8 mouse cellular contexts compared by ENCODE assay signal in the genomic region with DNA sequence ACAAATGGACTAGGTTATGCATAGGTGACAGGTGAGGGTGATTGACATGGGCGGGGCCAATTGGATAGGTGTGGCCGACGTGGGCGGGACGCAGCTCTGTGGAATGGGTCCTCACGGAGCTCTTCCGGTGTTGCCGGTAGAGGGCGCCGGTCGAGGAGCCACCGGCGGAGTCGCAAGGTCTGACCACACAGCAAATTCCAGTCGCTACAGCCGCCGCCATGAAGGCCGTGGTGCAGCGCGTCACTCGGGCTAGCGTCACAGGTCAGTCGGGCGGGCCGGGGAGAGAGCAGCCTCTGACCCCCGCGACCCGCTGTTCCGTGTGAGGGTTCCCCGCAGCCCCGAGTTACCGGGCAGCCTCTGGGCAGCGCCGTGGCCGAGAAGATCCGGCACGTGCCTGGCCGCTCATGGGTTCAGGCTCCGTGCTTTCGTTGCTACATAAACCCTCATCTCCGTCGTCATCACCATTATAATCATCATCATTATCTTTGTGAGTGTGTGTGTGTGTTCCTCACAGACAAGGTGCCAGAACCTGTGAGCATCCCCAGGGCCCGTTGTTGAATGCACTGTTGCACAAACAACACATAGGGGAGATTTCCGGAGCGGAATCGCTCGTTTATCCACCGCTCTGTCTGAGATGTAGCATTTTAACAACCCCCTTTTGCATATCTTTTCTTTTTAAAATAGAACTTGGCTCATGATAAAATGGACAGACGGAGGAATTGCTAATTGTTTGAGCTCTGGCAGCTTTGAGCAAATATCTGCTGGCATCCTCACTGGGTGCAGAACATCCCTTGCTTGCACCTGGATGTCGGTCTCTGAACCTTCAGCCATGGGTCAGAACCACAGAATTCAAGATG. TPM values are rescaled to one million over a fixed set of nuclear protein-coding genes. Genes with fewer than 3 reads are reported as not detected.
A peak's percentile ranks its signal among the peaks of the same experiment; 100 is the strongest.
DNase-seq lines count a peak whose midpoint lies in the region; ATAC-seq and TF ChIP-seq lines count a peak whose summit lies in the region.

Dtd1 (plus strand) TSS at position 67 of the 857 bp plus-strand sequence.

- H3K4me3 ChIP-seq in heart, embryonic 14.5 days (ENCODE audit: control insufficient read depth in 1 of 2, insufficient read depth in 1 of 2, low read depth in 1 of 2, low read length in 2 of 2), result peak within 1 kb of the TSS; percentile 68 to 84
- peak within 1 kb of the TSS; percentile 69 to 81 for H3K4me3 ChIP-seq in liver, embryonic 14.5 days (ENCODE audit: insufficient read depth in 1 of 2, low read depth in 2 of 2, low read length in 2 of 2)
- peak within 1 kb of the TSS; percentile 43 for H3K4me3 ChIP-seq in neural tube, embryonic 11.5 days (ENCODE audit: low read depth, low read length)
- peak within 1 kb of the TSS; percentile 66 for H3K4me3 ChIP-seq in stomach, postnatal 0 days (ENCODE audit: low read depth, low read length)

- peak; percentile 79 for DNase-seq in c-Kit-negative CD71-positive TER-119-positive erythroid progenitor cells, embryonic 14.5 days (ENCODE audit: low read depth, low spot score)
- DNase-seq in fibroblast of lung, adult 2 months (ENCODE audit: low read depth), result peak; percentile 46
- peak; percentile 94 to 95 for DNase-seq in kidney, postnatal 25 days
- DNase-seq in liver, embryonic 14.5 days (ENCODE audit: low read depth in 3 of 3, low spot score in 3 of 3), result peak; percentile 76 to 81 (median 79)
- peak; percentile 90 for DNase-seq in neural tube, embryonic 11.5 days (ENCODE audit: low spot score)
- DNase-seq in stomach, postnatal 0 days (ENCODE audit: low spot score), result peak; percentile 93

- TF ChIP-seq CTCF in liver, embryonic 14.5 days (IDR thresholded peaks at IDR 0.05; ENCODE audit: low read depth), result peak; percentile 96
- TF ChIP-seq CTCF in stomach, postnatal 0 days (IDR thresholded peaks at IDR 0.05; ENCODE audit: low read depth), result peak; percentile 88

- H3K36me3 ChIP-seq in heart, embryonic 14.5 days (ENCODE audit: control insufficient read depth, insufficient read depth, low read length), result peaks cover 7% of the 10 kb centered on the region; the same call in 1 of the 2 replicates
- H3K36me3 ChIP-seq in liver, embryonic 14.5 days (replicated peaks; ENCODE audit: control insufficient read depth, insufficient read depth, low read depth), result no peaks in the 10 kb centered on the region
- H3K36me3 ChIP-seq in neural tube, embryonic 11.5 days (ENCODE audit: control insufficient read depth, insufficient read depth, low read length), result no peaks in the 10 kb centered on the region
- H3K36me3 ChIP-seq in stomach, postnatal 0 days (ENCODE audit: control insufficient read depth, insufficient read depth, low read length), result no peaks in the 10 kb centered on the region

- H3K27ac ChIP-seq in heart, embryonic 14.5 days (replicated peaks in 1 of 2; ENCODE audit: control insufficient read depth in 1 of 2, insufficient read depth in 1 of 2, low read depth in 2 of 2, low read length in 2 of 2), result 0 out of 4 replicates have a peak within 1 kb of the TSS, but pooled peaks of 1 of the 2 experiments have one; percentile 33
- no peak within 1 kb of the TSS for H3K27ac ChIP-seq in liver, embryonic 14.5 days
- H3K27ac ChIP-seq in neural tube, embryonic 11.5 days (ENCODE audit: low read depth, low read length), result no peak within 1 kb of the TSS
- H3K27ac ChIP-seq in stomach, postnatal 0 days (replicated peaks), result peak within 1 kb of the TSS; percentile 61; the same call in 1 of the 2 replicates

- ATAC-seq in CD4-positive, CD25-positive, alpha-beta regulatory T cell, adult 4 months, result peak; percentile 90
- ATAC-seq in heart, embryonic 14.5 days (ENCODE audit: insufficient number of reproducible peaks, insufficient read depth, low FRiP score, low read depth), result peak; percentile 94
- peak; percentile 97 for ATAC-seq in liver, embryonic 14.5 days (ENCODE audit: insufficient read depth)
- ATAC-seq in neural tube, embryonic 11.5 days (ENCODE audit: insufficient read depth, low FRiP score, low TSS enrichment), result peak; percentile 89
- ATAC-seq in stomach, postnatal 0 days (ENCODE audit: low FRiP score, low TSS enrichment), result peak; percentile 98

- H3K4me1 ChIP-seq in heart, embryonic 14.5 days (ENCODE audit: control insufficient read depth in 2 of 2, insufficient read depth in 2 of 2, low read length in 2 of 2), result 0 out of 4 replicates have a peak, but pooled peaks cover 0 to 3% of the 10 kb centered on the region in 2 experiments
- peaks cover 0 to 5% of the 10 kb centered on the region in 2 experiments; a peak in 3 of 4 replicates for H3K4me1 ChIP-seq in liver, embryonic 14.5 days (replicated peaks; ENCODE audit: control insufficient read depth in 2 of 2, insufficient read depth in 2 of 2, low read length in 1 of 2)
- no peaks in the 10 kb centered on the region for H3K4me1 ChIP-seq in neural tube, embryonic 11.5 days (ENCODE audit: control insufficient read depth, insufficient read depth, low read length)
- no peaks in the 10 kb centered on the region for H3K4me1 ChIP-seq in stomach, postnatal 0 days (replicated peaks; ENCODE audit: control insufficient read depth, insufficient read depth)

- H3K27me3 ChIP-seq in heart, embryonic 14.5 days (ENCODE audit: control insufficient read depth, insufficient read depth, low read length), result no peaks in the 10 kb centered on the region
- no peaks in the 10 kb centered on the region for H3K27me3 ChIP-seq in liver, embryonic 14.5 days (ENCODE audit: control insufficient read depth, insufficient read depth, low read length)
- H3K27me3 ChIP-seq in neural tube, embryonic 11.5 days (ENCODE audit: control insufficient read depth, insufficient read depth, low read length), result no peaks in the 10 kb centered on the region
- no peaks in the 10 kb centered on the region for H3K27me3 ChIP-seq in stomach, postnatal 0 days (ENCODE audit: control insufficient read depth, insufficient read depth, low read length)

- no peaks in the 10 kb centered on the region for H3K9me3 ChIP-seq in heart, embryonic 14.5 days (ENCODE audit: control insufficient read depth, low read length)
- no peaks in the 10 kb centered on the region for H3K9me3 ChIP-seq in liver, embryonic 14.5 days (ENCODE audit: control insufficient read depth, low read length)
- no peaks in the 10 kb centered on the region for H3K9me3 ChIP-seq in neural tube, embryonic 11.5 days (ENCODE audit: control insufficient read depth, low read length)
- H3K9me3 ChIP-seq in stomach, postnatal 0 days (ENCODE audit: control insufficient read depth, low read length), result no peaks in the 10 kb centered on the region

- 2% methylated on average over 50 of the region's 50 CpGs for WGBS in heart, embryonic 14.5 days
- 1% methylated on average over 50 of the region's 50 CpGs for WGBS in liver, embryonic 14.5 days (ENCODE audit: insufficient replicate concordance)
- 2% methylated on average over 46 of the region's 50 CpGs for WGBS in neural tube, embryonic 11.5 days
- 2% methylated on average over 50 of the region's 50 CpGs for WGBS in stomach, postnatal 0 days

- H3K9ac ChIP-seq in heart, embryonic 14.5 days (ENCODE audit: low read length), result peak within 1 kb of the TSS; percentile 89
- H3K9ac ChIP-seq in liver, embryonic 14.5 days (replicated peaks), result peak within 1 kb of the TSS; percentile 71
- peak within 1 kb of the TSS; percentile 60 for H3K9ac ChIP-seq in neural tube, embryonic 11.5 days (ENCODE audit: low read length)
- peak within 1 kb of the TSS; percentile 86 for H3K9ac ChIP-seq in stomach, postnatal 0 days (ENCODE audit: low read length)

- TF ChIP-seq EP300 in liver, embryonic 14.5 days (IDR thresholded peaks at IDR 0.05; ENCODE audit: low read depth), result no peak
- TF ChIP-seq EP300 in stomach, postnatal 0 days (optimal IDR thresholded peaks at IDR 0.05), result no peak

- peak within 1 kb of the TSS; percentile 80 for H3K4me2 ChIP-seq in heart, embryonic 14.5 days (ENCODE audit: low read length)
- H3K4me2 ChIP-seq in liver, embryonic 14.5 days (ENCODE audit: low read depth), result peak within 1 kb of the TSS; percentile 87
- H3K4me2 ChIP-seq in neural tube, embryonic 11.5 days (ENCODE audit: low read depth), result peak within 1 kb of the TSS; percentile 46
- peak within 1 kb of the TSS; percentile 74 for H3K4me2 ChIP-seq in stomach, postnatal 0 days (replicated peaks; ENCODE audit: low read depth)

RNA-seq across cellular contexts. Expression of gene Dtd1, which starts in this region (rescaled TPM):
- 10 to 100 TPM; 77.6 to 83.2 TPM for polyA plus RNA-seq in CD4-positive, CD25-positive, alpha-beta regulatory T cell, adult 4 months (2017; shearing (Covaris generic))
- polyA plus RNA-seq in heart, embryonic 14.5 days (2014; fragmentation: Nextera tagmentation; extraction: Ambion mirVana), result 29.9 and 30.9 TPM in 2 replicates
- 8.6 and 10.6 TPM in 2 replicates for polyA plus RNA-seq in liver, embryonic 14.5 days (2012; rRNA removed)
- polyA plus RNA-seq in liver, embryonic 14.5 days (2014; fragmentation: Nextera tagmentation; extraction: Ambion mirVana), result 21.0 and 22.4 TPM in 2 replicates
- polyA plus RNA-seq in neural tube, embryonic 11.5 days (2014; fragmentation: Nextera tagmentation; extraction: Ambion mirVana), result 35.0 and 43.7 TPM in 2 replicates
- 34.6 and 34.9 TPM in 2 replicates for polyA plus RNA-seq in stomach, postnatal 0 days (2015; fragmentation: Nextera tagmentation; extraction: Ambion mirVana)
